Mouse (Mus musculus) embryonic stem cell, embryonic (primary cell): ENCODE measurements around the gene Nyx.
"Not testable (repeated sequence)": the region's sequence is repeated elsewhere in the genome, so short reads cannot be mapped to it uniquely, and the experiment has no call there.

Experiments used
- CTCF ChIA-PET, 4 experiments: fragments of 300-600 bp in 2 of 4; fragments of 350-600 bp in 2 of 4; sonication (Branson Sonifier 250); formaldehyde crosslinking; loops; one replicate each; lab custom pipeline; 2022; ENCODE audit warnings: inconsistent platforms in 2 of 4; lab: Charles Lee
- POLR2A ChIA-PET, 4 experiments: fragments of 300-600 bp in 2 of 4; fragments of 350-600 bp in 2 of 4; sonication (Branson Sonifier 250); formaldehyde crosslinking; loops; one replicate each; lab custom pipeline; 2022; ENCODE audit warnings: antibody characterized with exemption in 4 of 4, inconsistent platforms in 1 of 4; lab: Charles Lee

Gene Nyx

GRCm38 (mm10) chrX:13465810-13466209, at the start of gene Nyx:
TSS of gene Nyx (plus strand) at chrX:13466110.
- ChIA-PET POLR2A (interaction anchor here in 2 of 4 experiments (1.2 to 2.5 kb wide), 4 partner anchors 185 to 236 kb away, joined by 3 to 5 read pairs (median 4); partner anchors contain the start of gene Ddx3x (in 2 of the 2)), CTCF (no interaction called here)

DNA sequence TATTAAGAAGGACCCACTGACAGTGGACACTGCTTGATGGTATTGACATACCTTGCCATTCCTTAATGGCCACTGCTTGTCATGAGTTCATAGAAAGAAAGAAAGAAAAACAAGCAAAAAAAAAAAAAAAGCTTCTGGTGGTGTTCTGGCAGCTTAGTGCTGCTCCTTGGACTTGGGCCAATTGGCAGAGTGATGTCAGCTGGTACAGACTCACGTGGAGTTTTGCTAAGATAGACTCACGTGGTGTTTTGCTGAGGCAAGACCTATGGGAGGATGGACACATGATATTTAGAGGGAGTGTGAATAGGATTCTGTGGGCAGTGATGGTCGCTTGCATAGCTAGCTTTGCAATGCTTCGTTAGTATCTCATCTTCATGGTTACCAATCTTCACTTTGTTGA, 43.9 kb upstream of the Nyx start:
- POLR2A ChIA-PET, result interaction anchor here in 2 of 4 experiments (0.5 to 0.7 kb wide), 2 partner anchors 12 to 126 kb away, joined by 3 read pairs; no protein-coding TSS in a partner anchor
- CTCF ChIA-PET, result no interaction called here

DNA sequence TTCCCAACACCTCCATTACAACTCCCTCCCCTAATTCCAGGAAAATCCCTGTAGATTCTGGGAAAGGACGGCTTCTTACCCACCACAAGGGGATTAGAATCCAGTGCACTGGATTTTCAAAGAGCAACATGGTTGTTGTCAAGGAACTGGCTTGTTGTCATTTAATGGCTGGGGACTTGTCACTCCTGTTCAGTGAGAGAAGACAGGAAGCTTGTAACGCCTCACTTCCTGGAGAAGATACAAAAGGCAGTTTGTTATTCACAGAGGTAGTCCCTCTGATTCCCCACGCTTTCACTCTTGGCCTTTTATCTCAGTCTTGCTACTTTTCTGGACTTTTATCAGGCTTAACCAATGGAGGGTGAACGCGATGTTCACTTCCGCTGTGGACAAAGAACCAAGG, 34.5 kb upstream of the Nyx start:
- ChIA-PET CTCF (interaction anchor here in 1 of 4 experiments (0.9 kb wide), 1 partner anchor 207 kb away, joined by 3 read pairs; no protein-coding TSS in a partner anchor), POLR2A (interaction anchor here in 3 of 4 experiments (0.6 to 1.8 kb wide), 4 partner anchors 29 to 150 kb away, joined by 3 to 5 read pairs (median 4); partner anchors contain the start of gene Ddx3x (in 1 of the 3))

GRCm38 (mm10) chrX:13436042-13436441, 29.9 kb upstream of the Nyx start:
- CTCF ChIA-PET, result not testable (repeated sequence)
- POLR2A ChIA-PET, result interaction anchor here in 1 of 4 experiments (1.0 kb wide), 1 partner anchor 36 kb away, joined by 3 read pairs; no protein-coding TSS in a partner anchor

GRCm38 (mm10) chrX:13456544-13456943, 9.4 kb upstream of the Nyx start:
- CTCF ChIA-PET, POLR2A ChIA-PET: not testable (repeated sequence)

GRCm38 (mm10) chrX:13458766-13459165, 7.1 kb upstream of the Nyx start:
- POLR2A ChIA-PET, result interaction anchor here in 1 of 4 experiments (0.6 kb wide), 1 partner anchor 113 kb away, joined by 3 read pairs; no protein-coding TSS in a partner anchor
- CTCF ChIA-PET, result no interaction called here

GRCm38 (mm10) chrX:13461266-13462261, 4.3 kb upstream of the Nyx start:
- ChIA-PET POLR2A (interaction anchor here (0.5 to 3.3 kb wide), 52 partner anchors 10 to 524 kb away, joined by 3 to 39 read pairs (median 4); partner anchors contain the start of gene Ddx3x (in 3 of the 4)), CTCF (interaction anchor here in 3 of 4 experiments (0.7 to 2.3 kb wide), 8 partner anchors 167 to 237 kb away, joined by 3 to 8 read pairs (median 4); no protein-coding TSS in a partner anchor)

- ChIA-PET CTCF (interaction anchor here in 2 of 4 experiments (0.8 to 2.3 kb wide), 2 partner anchors 233 kb away, joined by 3 to 8 read pairs; no protein-coding TSS in a partner anchor), POLR2A (interaction anchor here in 2 of 4 experiments (0.6 to 3.3 kb wide), 12 partner anchors 23 to 1459 kb away, joined by 3 to 39 read pairs (median 8); partner anchors contain the start of gene Ddx3x (in 1 of the 2))
Observed at GRCm38 (mm10) chrX:13462982-13463517, 2.9 kb upstream of the Nyx start.

DNA sequence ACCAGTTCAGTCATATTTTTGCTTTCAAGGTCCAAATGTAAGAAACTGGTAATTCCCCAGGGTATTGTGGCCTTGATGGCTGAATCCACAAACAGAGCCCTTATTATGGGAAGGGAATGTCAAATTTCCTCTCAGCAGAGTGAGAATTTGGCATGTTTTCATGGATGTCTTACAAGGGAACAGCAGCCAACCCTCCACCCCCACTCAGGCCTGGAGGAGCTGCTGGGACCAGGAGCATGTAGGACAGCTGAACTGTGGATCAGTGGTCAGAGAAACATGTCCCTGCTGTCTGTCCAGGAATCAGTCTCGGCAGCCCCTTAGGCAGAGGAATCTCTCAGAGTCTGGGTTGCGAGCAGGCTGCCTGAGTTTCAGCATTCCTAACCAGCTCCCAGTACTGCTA, 771 bp downstream of the Nyx start:
- CTCF ChIA-PET, result no interaction called here
- POLR2A ChIA-PET, result interaction anchor here in 1 of 4 experiments (1.6 kb wide), 1 partner anchor 186 kb away, joined by 5 read pairs; the partner anchor contains the start of gene Ddx3x

DNA sequence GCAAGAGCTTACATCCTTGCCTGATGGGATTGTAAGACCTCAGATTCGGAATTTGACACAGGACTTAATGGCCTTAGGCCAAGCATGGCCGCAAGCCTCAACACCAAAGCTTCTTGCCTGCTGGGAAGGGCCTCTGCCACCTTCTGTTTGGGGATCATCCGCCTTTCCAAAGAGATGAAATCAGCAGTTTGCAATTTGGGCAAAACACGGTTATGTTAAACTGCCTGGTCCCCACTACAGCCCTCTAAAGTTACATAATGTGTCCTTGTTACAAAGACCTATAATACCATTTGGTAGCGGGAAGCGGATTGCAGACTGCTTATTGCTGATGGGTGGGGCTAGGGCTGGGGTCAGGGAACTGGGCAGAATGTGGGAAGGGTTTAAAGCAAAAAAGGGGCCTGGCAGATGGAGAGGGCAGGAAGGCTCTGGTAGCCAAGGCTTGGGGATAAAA, 1.2 kb downstream of the Nyx start:
- POLR2A ChIA-PET, result interaction anchor here in 1 of 4 experiments (1.6 kb wide), 1 partner anchor 186 kb away, joined by 5 read pairs; the partner anchor contains the start of gene Ddx3x
- CTCF ChIA-PET, result no interaction called here

DNA sequence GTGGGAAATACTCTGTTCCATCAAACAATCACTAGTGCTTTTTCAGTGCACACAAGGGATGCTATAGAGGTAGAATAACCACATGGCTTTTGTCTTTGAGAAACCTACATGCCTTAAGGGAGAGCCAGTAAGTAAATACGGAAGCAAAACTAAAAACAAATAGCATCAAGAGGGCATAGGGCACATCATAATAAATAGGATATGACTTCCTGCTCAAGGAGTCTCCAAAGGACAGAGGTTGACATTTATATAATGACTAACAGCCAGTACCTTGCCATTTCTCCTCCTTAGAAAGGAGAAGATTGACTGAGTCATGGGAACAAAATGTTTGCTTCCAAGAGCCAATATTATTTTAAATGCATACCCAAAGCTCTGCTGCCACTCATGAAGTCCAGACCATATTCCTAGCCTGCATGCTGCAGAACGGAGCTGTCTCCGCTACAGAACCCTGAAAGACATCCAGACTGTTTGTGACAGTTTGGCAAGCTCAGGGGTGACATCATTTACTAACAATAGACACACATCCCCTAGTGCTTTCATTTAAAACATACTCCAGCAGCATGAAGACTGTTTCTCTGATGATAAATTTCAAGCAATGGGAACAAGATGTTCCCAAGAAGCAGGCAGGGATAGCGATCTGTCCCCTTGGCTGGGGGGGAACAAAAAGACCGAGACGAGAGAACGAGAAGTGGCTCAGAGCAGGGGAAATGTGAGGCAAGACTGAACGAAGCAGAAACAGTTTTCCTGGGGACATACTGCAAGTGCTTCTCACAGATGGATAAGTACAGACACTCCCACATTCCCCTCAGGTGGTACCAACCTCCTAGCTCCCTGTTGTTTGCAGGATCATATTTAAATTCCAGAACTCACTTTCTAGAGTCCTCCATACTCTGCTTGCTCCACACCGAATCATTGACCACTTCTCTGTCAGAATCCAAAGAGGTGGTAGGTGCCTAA, 3.5 kb downstream of the Nyx start:
- ChIA-PET CTCF (interaction anchor here in 1 of 4 experiments (0.6 kb wide), 1 partner anchor 1729 kb away, joined by 3 read pairs; no protein-coding TSS in a partner anchor), POLR2A (no interaction called here)

GRCm38 (mm10) chrX:13471925-13472324, 6.0 kb downstream of the Nyx start:
- ChIA-PET CTCF (no interaction called here), POLR2A (interaction anchor here in 1 of 4 experiments (1.0 to 1.4 kb wide), 2 partner anchors 10 to 36 kb away, joined by 3 read pairs; no protein-coding TSS in a partner anchor)

DNA sequence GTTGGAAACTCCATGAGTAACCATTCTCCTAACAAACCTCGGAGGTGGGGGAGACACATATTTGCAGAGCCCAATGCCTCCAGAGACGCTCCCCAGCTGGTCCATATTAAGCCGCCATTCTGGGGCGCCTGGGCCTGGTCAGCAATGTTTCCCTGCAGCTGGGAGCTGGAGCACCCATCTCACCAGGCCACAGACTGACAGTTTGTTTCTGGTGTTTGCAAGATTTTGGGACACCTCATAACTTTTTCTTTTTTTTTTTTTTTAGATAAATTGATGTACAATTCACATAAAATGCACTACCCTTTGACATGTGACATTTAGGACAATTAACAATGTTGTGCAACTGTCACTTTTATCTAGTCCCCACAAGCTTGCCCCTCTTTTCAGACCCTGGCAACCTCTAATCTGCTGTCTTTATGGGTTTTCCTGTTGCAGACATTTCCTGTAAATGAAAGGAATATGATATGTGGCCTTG, 6.9 kb downstream of the Nyx start:
- ChIA-PET CTCF (no interaction called here), POLR2A (interaction anchor here in 1 of 4 experiments (0.7 to 1.1 kb wide), 3 partner anchors 11 to 128 kb away, joined by 3 to 4 read pairs (median 3); no protein-coding TSS in a partner anchor)

DNA sequence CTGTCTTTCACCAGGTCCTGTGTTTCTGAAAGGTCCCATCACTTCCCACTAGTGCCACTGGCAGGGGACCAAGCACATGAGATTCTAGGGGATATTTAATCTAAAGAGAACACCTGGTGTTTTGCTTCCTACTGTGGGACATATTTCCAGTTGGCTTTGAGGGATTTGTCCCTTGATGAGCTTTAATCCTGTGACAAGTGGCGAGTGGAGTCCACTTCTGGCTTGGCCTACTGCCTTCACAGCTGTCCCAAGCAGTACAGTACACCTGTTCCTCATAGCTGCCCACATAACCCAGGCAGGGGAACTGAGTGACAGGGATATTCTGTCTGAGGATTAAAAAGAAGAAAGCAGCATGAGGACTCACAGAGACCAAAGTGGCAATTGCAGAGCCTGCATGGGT, 9.5 kb downstream of the Nyx start:
- ChIA-PET CTCF (interaction anchor here in 1 of 4 experiments (0.7 kb wide), 1 partner anchor 247 kb away, joined by 3 read pairs; no protein-coding TSS in a partner anchor), POLR2A (no interaction called here)

DNA sequence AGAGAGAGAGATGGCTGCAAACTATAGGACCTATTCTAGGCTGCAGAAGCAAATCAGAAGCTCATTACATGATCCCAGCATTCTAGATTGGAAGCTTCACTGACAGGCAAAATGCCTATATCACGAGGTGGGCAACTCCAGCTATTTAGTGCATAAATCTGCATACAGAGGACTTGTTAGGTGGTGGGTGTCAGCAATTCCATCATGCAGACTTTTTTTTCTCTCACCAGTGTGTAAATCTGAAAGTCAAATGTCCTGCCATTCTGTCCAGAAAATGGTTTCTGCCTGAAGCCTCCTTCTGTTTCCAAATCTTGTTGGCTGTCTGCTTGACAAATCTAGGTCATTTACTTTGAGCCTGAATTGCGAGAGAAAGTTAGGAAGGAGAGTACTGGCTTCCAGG, 11.7 kb downstream of the Nyx start:
- ChIA-PET CTCF (no interaction called here), POLR2A (interaction anchor here in 2 of 4 experiments (0.6 to 1.0 kb wide), 3 partner anchors 23 to 197 kb away, joined by 3 to 4 read pairs (median 3); partner anchors contain the start of gene Ddx3x (in 1 of the 2))

DNA sequence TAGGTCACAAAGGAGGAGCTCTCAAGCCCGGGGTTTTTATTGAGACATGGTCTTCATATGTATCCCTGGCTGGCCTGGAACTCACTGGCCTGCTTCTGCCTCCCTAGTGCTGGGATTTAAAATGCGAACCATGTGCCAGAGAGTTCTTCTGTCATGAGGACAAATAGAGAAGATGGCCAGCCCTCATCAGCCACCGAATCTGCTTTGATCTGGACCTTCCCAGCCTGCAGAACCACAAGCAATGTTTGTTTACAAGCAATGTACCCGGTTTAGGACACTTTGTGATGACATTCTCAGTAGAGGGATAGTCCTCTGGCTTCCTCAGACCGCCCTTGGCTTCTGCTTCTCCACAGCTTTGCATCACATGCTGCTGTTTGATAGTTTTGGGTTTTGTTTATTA, 12.4 kb downstream of the Nyx start:
- CTCF ChIA-PET, result no interaction called here
- POLR2A ChIA-PET, result interaction anchor here in 1 of 4 experiments (0.7 kb wide), 1 partner anchor 16 kb away, joined by 3 read pairs; no protein-coding TSS in a partner anchor

DNA sequence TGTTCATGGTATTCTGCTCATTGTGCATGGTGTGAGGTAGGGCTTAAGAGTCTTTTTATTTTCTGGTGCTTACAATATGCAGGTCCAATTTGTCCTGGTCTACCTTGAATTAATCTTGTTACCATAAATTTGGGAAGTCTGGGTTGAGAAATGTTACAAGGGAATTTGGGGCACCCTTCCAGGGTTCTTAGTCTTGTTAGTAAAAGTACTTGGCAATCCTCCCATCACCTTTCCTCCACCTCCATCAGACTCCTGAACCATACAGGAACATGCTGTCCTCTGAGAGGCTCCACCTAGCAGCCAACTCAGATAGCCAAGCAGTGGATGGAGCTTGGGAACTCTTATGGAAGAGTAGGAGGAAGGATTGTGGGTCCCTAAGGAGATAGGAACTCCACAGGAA, 13.7 kb downstream of the Nyx start:
- ChIA-PET CTCF (no interaction called here), POLR2A (no interaction called here)
